Mouse (Mus musculus) cerebellum, postnatal 14 days (tissue): ENCODE measurements at regions not wholly inside any gene's neighbourhood (a gene's known extent, or its start where the extent isn't known, plus 50 kb on each side); places are given as distances from the start of the nearest gene placed in this dataset.
"Not testable (repeated sequence)": the region's sequence is repeated elsewhere in the genome, so short reads cannot be mapped to it uniquely, and the experiment has no call there.

ENCODE experiments used
- DNase-seq, 2 experiments: peaks; one replicate each; pipeline ENCODE4 v3.0.0; 2021; ENCODE audit warnings: mixed read lengths in 2 of 2

DNA sequence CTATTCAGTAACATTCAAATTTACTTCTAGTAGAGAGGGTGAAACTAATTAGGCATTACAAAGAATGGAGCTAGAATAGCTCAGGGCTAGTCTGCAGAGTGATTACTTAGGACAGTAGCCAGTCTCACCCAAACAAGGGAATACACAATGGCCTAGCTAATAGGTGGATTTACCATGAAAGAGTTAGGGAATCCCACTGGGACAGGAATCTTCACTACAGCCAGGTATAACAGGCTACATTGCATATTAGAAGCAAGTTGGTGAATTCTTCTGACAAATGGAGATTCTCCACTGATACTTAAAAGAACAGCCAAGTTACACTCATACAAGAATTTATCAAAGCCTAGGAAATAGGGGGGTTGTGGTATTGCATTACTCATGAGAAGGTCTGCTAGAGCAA is 670.2 kb upstream of the Chrm3 start:
- not testable (repeated sequence) for DNase-seq

DNA sequence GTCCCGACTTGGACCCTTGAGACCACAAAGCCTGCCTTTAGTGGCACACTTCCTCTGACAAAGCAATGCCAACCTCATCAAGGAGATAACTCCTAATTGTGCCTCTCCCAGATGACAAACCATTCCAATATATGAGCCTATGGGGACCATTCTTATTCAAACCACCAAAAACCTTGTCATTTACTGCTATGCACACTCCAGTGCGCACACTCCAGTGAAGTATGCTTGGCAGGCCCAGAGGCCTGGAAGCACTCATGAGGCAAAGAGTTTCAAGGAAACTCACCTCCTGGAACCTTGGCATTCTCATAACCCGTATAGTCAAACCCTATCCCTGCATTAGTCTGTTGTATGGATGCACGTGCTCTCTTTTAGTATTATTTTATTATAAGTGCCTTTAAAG is 669.7 kb upstream of the Chrm3 start:
- DNase-seq, result no peak

DNA sequence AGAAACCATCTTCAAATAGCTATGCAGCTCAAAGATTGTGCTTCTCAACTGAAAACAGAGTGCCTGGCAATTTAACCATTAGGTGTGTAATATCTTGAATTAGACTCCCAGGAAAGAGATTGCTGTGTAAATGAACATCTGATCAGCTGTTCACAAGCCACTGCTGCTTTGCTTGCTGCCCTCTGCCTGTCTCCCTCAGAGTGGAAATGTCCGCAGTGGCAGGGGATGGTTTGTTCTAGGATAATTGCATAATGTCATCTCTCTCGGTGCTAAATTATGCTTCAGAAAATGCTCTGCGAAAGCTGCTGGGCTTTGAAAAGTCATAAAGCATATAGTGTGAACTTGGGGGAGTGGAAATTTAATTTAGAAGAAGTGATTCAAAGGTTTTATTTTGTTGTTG is 665.3 kb upstream of the Chrm3 start:
- no peak for DNase-seq

DNA sequence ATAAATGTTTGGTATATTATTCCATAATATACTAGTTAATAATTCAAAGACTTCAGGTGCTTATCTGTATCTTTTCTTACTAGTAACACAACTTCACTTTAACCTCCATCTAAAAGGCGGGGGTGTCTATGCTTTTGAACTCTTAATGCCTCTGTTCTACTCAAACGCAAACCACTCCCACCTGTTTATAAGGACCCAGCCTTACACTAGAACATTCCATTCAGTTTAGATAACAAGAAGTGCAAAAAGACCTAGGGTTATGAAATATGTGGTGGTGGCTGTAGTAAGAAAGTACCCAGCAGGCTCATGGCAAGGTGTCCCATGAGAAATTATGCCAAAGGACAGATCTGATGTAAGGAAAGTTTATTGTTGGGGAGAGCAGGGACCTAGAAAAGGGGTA is 663.8 kb upstream of the Chrm3 start:
- no peak for DNase-seq

DNA sequence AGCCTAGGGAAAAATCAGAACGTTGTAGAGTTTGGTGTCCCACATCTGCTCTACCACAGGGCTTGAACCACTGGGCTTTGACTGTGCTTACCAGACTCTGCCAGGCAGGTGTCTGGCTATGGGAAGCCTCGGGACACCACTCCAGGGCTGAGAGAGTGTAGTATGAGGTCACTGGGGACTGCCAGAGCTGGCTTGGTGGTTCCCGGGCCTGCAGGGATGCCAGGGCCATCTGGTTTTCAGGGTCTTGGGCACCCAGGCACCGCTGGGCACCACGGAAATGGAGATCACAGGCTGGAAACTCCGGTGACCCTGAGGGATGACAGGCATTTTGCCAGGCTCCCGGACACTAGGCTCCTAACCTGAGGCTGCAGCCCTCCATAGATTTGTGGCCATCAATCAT is 656.9 kb upstream of the Chrm3 start:
- no peak for DNase-seq

DNA sequence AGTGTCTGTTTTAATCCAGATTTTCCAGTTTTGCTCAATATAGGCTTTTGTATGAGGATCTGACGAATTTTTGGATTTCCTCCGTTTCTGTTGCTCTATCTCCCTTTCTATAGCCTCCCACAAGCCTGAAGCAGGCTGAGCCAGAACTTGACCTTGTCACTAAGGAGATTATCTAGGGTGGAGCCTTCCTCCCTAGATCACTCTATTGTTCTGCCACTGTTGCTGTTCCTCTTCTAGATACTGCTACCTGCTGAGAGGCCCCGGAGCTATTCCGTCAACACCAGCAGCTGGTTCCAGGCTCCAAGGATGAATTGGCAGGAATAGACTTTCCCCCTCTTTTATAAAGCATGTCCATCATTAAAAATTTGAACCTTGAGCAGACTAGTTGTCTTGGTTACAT is 644.7 kb upstream of the Chrm3 start:
- DNase-seq, result no peak

DNA sequence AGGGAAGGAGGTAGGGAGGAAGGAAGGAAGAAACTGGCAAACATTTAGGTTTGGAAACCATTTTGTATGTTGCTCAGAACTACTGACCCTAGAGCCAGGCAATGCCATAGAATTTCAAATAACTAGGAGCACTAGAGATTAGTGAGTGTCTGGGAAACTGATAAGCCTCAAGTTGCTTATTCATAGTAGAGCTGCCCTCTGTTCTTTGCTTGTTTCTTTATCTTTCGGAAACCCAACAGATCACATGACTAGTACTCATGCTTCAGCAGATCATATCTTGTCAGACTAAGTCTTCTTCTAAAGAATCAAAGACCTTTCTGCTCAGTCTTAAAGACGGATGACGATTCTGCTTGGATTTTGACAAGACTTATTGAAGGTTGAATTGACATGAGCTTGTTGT is 630.5 kb upstream of the Chrm3 start:
- DNase-seq, result no peak

DNA sequence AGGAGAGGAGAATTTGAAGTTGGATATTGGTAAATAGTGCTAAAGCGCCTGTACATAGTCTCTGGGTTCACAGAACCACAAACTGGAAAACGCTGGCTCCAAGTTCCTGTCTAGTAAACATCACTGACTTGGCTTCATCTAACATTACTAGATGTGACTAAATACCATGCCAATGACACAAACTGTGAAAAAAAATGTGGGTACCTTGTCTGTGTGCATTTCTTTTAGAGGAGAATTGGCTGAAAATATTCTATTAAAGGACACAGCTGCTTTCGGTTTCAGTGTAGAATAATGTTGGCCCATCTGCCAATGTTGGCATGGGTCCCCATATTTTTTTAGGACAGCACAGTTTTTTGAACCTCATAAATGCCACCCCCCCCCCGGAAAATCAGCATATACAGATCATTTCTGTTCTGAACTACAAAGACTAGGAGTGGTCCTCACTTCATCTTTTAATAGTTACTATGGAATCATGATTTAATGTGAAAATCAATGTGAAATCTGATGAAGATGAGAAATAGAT is 629.9 kb upstream of the Chrm3 start:
- DNase-seq, result peak; percentile 36 to 52

DNA sequence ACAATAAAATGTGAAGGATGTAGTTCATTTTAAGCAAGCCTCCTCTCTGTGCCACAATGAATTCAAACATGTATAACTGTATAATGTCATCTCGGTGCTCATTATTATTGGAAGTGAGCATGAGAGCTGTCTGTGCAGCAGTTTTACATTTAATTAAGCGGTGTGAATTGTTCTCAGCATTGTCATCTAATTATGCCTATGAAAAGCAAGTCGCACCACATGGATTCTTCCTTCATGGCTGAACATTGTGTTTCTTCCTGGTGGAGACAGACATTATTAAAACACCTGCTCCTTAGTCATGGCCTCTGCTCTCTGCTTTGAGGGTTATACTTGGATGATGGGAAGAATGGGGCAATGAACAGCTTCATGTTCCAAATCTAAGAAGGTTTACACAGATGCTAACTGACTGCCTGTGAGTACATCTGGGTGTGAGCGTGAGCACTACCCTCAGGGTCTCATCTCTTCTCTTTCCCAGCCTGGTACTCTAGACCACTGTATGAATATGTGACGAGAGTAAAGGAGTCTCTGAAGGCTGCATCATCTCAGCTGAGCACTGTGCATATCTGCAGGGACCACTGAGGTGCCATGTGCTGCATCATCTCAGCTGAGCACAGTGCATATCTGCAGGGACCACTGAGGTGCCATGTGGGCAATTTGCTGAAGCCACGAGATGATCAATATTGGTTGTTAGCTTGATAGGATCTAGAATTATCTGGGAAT is 628.6 kb upstream of the Chrm3 start:
- DNase-seq, result no peak

DNA sequence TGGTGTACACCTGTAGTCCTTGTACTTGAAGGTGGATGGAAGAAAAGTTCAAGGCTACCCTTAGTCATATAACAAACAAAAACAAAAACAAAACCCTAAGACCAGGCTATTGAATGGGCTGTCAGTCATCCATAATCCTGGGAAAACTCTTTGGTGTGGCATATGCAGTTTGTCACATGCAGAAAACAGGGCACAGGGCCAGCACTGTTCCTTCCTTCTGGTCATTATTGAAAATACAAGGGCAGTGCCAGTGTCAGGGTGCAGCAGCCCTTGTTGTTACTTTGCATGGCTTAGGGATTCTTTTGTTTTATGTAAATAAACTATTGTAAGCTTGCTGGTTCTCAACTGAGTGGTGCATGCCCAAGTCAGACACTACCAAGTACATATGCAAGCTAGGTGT is 623.1 kb upstream of the Chrm3 start:
- DNase-seq, result peak; percentile 31 to 63

DNA sequence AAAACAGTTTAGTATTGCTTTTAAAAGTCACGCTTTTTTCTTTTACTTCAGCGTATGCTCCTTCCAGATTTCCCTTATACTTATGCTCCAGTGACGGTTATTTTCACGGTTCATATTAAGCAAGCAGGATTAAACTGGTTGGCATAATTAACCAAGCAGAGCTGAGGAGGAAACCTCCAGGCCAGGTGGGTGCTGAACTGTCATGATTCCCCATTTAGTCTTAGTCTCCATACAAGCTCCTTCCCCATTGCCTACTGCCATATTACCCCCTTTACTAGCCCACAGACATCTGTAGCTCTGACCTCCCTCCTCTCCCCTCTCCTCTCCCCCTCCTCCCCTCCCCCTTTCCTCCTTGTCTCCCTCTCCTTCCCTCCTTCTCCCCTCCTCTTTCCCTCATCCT is 621.9 kb upstream of the Chrm3 start:
- DNase-seq, result no peak

DNA sequence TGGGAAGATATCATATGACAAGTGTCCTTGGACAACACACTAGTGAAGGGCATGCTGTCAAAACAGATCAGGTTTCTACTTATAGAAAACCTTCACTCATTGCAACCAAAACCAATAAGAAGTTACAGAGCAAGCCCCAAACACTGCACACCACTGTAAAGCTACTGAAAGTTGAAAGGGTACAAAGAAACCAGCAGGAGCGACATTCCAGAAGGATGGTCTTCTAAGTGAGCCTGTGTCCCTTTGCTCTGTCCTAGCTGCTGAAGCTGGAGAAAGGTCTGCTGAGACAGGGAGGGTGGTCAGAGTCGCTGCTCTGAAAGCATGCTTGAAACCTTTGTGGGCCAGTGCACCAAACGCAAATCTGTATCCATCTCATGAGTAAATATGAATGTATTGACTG is 611.3 kb upstream of the Chrm3 start:
- no peak for DNase-seq

DNA sequence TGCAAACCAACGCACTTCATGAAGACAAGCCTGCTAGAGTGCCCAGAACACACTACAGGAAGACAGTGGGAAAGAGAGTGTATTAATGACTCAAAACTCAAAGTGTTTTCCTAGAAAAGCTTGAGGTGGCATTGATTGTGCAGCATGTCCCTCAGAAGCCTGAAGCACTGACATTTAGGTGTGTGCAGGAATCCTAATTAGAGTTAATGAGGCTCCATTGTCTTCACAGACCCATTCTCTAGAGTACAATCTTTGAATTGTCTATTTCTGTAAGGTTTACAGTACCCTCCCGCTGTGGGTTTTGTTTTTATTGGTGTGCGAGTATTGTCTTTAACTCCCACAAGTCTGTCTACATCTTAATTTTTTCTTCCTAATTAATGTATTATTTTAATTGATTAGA is 610.1 kb upstream of the Chrm3 start:
- no peak for DNase-seq

DNA sequence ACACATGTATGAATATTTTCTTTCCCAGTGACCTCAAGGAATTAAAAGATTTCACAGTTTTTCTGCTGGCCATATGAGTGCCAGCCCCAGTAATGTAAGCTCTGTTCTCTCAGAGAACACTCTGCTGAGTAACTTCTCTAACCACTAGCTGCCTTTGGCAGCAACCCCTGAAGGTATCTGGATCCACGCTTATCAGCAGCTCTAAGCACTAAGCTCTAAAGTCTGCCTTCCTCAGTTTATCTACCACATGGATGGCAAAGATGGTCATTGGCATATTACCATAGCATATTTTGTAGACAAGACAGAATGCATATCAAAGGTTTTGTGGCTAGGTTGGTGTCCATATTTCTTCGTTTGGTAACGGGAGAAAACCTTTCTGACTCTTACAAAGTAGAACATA is 592.3 kb upstream of the Chrm3 start:
- DNase-seq, result no peak

DNA sequence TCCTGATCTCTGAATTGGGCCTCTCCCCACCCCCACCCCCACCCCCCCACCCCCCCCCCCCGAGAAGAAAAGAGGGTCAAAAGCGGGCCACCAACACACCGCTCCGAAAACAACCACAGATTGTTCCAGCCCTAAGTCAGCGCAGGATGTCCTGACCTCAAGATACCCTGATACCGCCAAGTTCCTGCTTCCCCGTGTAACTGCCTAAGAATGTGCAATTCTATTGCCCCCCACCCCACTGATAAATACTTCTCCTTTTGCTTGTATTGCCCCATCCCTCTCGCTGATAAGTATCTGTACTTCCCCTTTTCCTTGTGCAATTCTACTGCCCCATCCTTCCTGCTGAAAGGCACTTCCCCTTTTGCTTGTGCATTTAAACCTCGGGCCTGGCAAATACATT is 590.0 kb upstream of the Chrm3 start:
- DNase-seq, result not testable (repeated sequence)

DNA sequence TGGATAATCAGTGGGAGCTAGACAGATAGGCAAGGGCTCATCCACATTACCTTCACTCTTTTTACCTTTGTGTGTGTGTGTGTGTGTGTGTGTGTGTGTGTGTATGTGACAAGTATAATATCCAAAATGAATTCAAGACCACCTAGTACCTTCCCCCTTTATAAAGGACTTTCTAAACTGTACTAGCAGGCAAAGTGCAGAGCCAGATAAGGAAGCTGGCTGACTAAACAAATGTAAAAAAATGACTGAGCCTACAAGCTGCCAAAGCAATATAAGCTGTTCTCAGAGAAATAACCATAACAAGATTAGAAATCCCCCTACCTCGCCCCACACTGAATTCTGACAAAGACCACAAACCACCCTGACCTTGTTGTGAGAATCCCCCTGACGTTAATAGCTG is 586.8 kb upstream of the Chrm3 start:
- DNase-seq, result no peak

DNA sequence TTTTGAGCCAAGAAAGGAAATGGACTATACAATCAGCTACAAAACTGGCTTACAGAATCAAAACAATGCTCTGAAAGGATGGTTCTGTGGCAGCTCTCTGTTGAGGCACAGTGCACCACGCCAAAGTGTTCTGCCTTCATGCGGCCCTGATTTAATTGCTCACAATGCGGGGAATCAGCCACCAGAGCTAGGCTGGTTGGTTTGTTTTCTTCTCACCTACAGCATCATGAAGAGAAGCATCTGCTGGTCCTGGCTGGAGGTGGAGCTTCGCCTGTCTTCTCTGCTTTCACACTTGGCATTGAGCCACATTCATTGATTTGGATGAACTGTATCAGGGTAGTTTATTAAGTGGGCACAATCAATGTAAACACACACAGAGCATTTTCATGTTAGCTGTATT is 583.2 kb upstream of the Chrm3 start:
- peak; percentile 48 to 64 for DNase-seq

DNA sequence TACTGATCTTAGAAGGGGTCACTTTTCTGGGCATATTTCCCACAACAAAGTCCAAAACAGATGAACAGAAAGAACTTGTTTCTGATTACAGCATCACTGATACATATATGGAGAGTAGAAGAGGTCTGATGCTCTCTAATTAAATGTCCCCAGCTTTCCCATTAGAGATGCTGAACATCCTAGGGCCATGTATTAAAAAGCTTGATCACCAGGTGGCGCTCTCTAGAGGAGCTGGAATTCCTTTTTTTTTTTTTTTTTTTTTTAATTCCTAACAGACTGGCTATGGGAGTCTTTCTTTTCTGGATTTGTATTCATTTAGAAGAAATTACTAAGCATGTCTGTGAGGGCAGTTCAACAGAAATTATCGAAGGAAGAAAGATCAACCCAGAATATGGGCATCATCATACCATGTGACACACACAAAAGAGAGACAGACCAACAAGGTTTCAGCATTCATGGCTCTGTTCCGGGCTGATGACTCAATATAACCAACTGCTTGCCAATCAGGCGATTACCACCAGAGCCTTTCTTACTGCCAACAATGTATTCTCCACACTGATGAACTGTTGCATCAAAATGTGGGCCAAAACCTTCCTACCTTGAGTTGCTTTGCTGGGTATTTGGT is 581.5 kb upstream of the Chrm3 start:
- DNase-seq, result peak; percentile 54 to 80

DNA sequence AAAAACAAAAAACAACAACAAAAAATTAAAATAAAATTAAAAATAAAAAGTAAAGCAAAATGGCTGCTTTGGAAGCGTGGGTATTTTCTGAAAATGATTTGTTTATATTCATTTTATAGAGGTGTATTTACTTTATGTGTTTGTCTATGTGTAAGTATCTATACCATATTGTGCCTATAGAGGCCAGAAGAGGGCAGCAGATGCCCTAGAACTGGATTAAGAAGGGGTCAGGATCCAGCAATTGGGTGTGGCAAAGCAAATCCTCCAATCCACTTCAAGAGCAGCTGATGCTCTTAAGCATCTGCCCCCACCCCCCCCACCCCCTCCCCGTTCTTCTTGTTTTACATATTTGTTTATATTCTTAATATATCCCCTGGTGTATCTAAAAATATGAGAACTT is 577.6 kb upstream of the Chrm3 start:
- DNase-seq, result no peak

DNA sequence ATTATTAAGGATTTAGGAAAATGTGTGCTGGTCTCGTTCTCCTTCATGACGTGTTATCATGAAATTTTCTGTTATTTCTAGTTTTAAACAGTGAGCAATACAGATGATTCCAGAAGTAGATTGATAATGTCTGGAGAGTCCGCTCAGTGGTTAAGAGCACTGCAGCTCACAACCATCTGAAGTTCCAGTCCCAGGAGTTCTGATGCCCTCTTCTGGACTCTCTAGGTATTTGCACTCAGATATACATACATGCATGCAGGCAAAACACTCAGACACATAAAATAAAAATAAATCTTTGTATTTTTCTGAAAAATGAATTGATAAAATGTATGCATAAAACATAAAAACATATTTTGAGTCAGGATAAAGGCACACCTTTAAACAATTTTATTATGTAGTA is 570.1 kb upstream of the Chrm3 start:
- no peak for DNase-seq

DNA sequence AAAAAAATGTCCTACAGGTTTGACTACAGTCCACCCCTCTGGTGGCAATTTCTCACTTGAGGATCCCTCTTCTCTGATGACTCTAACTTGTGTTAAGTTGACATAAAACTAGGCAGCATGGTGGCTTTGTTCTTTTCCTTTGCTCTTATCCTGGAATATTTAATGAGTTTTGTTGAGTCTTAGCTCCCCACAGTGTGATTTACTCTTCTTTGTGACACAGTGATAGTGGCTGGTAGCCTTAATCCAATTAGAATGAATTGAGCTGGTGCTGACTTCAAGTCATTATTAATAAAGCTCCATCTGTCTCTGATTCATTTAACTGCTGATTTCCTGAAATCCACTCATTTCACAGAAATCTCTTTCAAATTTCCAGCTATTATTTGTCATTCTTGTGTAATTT is 553.7 kb upstream of the Chrm3 start:
- DNase-seq, result no peak

DNA sequence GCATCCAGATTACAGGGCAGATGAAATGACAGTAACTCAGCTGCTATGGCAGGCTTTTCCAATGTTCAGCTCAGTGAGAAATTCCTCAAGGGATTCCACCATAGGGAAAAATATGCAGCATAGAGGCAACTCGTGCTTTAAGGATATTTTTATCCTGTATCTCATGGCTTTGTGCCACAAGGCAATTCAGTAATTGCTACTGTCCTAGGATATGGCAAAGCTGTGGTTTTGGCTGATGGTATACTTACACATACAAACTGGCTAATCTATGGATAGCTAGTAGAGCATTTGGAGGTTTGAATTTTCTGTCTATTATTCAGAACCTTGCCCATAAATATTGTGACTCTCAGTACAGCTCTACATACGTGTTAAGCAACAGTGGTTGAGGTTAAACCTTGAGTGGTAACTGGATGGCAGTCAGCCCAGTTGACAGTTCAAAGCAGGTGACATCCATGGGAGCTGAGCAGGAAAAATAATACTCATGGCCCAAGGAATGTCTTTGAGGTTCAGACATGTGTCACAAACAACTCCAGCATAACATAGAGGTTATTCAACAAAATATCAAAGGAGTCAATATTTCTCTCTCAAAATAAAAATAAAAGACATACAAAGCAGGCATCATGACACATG is 548.6 kb upstream of the Chrm3 start:
- DNase-seq, result peak; percentile 6 to 18

DNA sequence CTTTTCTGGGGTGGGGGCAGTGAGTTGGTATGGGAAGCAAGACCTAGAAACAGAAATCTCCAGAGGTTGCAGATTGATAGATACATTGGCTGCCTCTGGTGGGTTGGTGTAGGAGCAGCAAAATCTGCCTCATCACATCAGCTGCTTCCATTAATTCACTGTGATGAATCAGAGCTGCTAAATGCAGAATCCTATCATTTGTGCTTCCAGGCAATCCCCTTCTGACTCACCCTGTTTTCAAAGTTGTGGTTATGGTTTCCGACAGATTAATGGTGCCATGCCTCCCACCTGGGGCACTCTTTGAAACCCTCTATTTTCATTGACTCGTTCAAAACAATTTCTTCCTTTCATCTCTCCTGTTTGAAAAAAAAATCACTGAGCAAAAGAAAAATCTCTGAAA is 507.2 kb upstream of the Chrm3 start:
- DNase-seq, result no peak

DNA sequence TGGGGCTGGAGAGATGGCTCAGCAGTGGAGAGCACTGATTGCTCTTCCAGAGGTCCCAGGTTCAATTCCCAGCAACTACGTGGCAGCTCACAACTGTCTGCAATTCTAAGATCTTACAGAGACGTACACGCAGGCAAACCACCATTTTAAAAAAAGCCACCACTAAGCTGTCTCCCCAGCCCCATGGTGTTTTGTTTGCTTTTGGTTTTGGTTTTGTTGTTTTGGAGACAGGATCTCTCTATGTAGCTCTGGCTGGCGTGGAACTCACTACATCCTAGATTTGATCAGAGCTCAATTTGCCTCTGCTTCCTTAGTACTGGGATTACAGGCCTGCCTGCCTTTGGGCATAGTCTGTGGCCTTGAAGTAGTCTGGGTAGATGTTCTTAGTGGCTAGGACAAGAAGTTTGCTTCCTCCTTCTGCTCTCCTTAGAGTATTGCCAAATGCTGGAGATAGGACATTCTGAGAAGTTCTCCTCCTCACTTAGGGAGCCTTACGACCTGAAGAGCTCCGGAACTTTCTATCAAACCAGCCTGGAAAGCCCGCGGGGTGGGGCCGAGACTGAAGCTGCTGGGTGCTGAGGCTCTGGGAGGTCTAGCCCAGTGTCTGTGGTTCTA is 495.4 kb upstream of the Chrm3 start:
- not testable (repeated sequence) for DNase-seq
